ENCODE assay signal across 32 mouse cellular contexts in the genomic region with DNA sequence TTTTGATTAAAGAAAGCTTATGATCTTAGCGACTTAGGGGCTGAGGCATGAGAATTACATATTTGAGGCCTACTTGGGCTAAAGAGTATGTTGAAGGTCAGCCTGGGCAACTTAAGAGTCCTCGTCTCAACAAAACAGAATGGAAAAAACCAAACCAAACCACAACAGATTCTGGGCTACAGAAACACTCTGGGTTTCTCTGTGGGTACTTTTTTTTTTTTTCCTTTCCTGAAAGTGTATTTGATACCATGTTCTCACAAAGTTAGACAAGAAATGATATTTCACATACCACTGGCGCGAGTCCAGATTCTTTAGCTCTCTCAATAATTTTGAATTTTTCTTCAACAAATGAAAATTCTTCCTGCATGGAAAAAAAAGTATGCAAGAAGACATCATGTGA.
"Had no signal": no experiment of that assay in that cellular context is flagged by ENCODE, and none has a peak within 500 bp of the region (broad histone marks: within the 10 kb centered on the region; RNA-seq: fewer than 3 reads in every experiment).

No protein-coding gene starts in this region.

- H3K27ac ChIP-seq: limb, embryonic 10.5 days; limb, embryonic 12.5 days; limb, embryonic 13.5 days; limb, embryonic 15.5 days; liver, embryonic 12.5 days; liver, embryonic 13.5 days; liver, embryonic 14.5 days; liver, embryonic 15.5 days; lung, embryonic 15.5 days; macrophage; midbrain, embryonic 10.5 days; midbrain, embryonic 12.5 days; midbrain, embryonic 13.5 days; midbrain, embryonic 15.5 days; neural tube, embryonic 12.5 days had no signal

- ATAC-seq: liver, embryonic 12.5 days; liver, postnatal 0 days; lung, postnatal 0 days; midbrain, embryonic 13.5 days; midbrain, embryonic 15.5 days; midbrain, embryonic 16.5 days had no signal

- H3K27me3 ChIP-seq: limb, embryonic 12.5 days; limb, embryonic 13.5 days; limb, embryonic 15.5 days; liver, embryonic 12.5 days; liver, embryonic 13.5 days; liver, embryonic 15.5 days; lung, embryonic 15.5 days; megakaryocyte, embryonic 14.5 days; midbrain, embryonic 12.5 days; midbrain, embryonic 13.5 days; midbrain, embryonic 15.5 days had no signal

- DNase-seq: left cerebral cortex, postnatal 4 days; liver; liver, embryonic 13.5 days; liver, postnatal 0 days; lung, adult 18-20 months; lung, adult 2 months; lung, embryonic 14.5 days; lung, postnatal 10 days; lung, postnatal 14 days; lung, postnatal 36 days; lung, postnatal 4 days; midbrain, embryonic 14.5 days had no signal

- H3K36me3 ChIP-seq: limb, embryonic 15.5 days; lung, embryonic 15.5 days had no signal

- H3K4me3 ChIP-seq: limb, embryonic 10.5 days; limb, embryonic 12.5 days; limb, embryonic 13.5 days; limb, embryonic 15.5 days; liver, embryonic 12.5 days; liver, embryonic 13.5 days; liver, embryonic 15.5 days; lung, embryonic 15.5 days; megakaryocyte, embryonic 14.5 days; midbrain, embryonic 10.5 days; midbrain, embryonic 12.5 days; midbrain, embryonic 13.5 days; midbrain, embryonic 15.5 days; myocyte; neural tube, embryonic 12.5 days had no signal

- H3K9ac ChIP-seq: limb, embryonic 12.5 days; limb, embryonic 13.5 days; limb, embryonic 15.5 days; liver, embryonic 12.5 days; liver, embryonic 13.5 days; liver, embryonic 14.5 days; liver, embryonic 15.5 days; liver, postnatal 0 days; lung, embryonic 14.5 days; lung, embryonic 15.5 days; midbrain, embryonic 12.5 days; midbrain, embryonic 13.5 days; midbrain, embryonic 15.5 days; neural tube, embryonic 12.5 days had no signal

- H3K4me1 ChIP-seq: limb, embryonic 10.5 days; limb, embryonic 12.5 days; limb, embryonic 13.5 days; limb, embryonic 15.5 days; liver, embryonic 12.5 days; liver, embryonic 13.5 days; liver, embryonic 15.5 days; lung, embryonic 15.5 days had no signal

- H3K4me2 ChIP-seq: limb, embryonic 12.5 days; limb, embryonic 13.5 days; limb, embryonic 15.5 days; liver, embryonic 11.5 days; liver, embryonic 12.5 days; liver, embryonic 13.5 days; liver, embryonic 15.5 days; lung, embryonic 14.5 days; lung, embryonic 15.5 days; midbrain, embryonic 11.5 days; midbrain, embryonic 12.5 days; midbrain, embryonic 13.5 days; midbrain, embryonic 15.5 days; neural tube, embryonic 12.5 days had no signal

- H3K9me3 ChIP-seq: limb, embryonic 10.5 days; limb, embryonic 12.5 days; limb, embryonic 13.5 days; limb, embryonic 15.5 days; liver, embryonic 12.5 days; liver, embryonic 13.5 days; liver, embryonic 15.5 days; lung, embryonic 15.5 days; megakaryocyte, embryonic 14.5 days; midbrain, embryonic 10.5 days; midbrain, embryonic 12.5 days; midbrain, embryonic 13.5 days; midbrain, embryonic 15.5 days; neural tube, embryonic 12.5 days had no signal
